Mouse (Mus musculus) forebrain, embryonic 11.5 days (tissue): ENCODE results near the gene Ccr8. TPM values are rescaled to one million over a fixed set of nuclear protein-coding genes. Genes with fewer than 3 reads are reported as not detected.
A peak's percentile ranks its signal among the peaks of the same experiment; 100 is the strongest.

Experiments used
- ATAC-seq: fragments of 200-750 bp; cut with Nextera tagmentation; replicated peaks from 2 replicates; pipeline ENCODE4 v1.8.0; 2017; ENCODE audit warnings: moderate TSS enrichment; ENCODE audit not compliant: low FRiP score
- DNase-seq: peaks from one replicate; pipeline ENCODE4 v3.0.0-alpha.2; 2017; ENCODE audit warnings: low spot score
- H3K27ac ChIP-seq: fragments of 300-500 bp; sonication (generic); 2 replicates; pipeline ENCODE4 v1.5.1; 2014; ENCODE audit warnings: low read depth, low read length
- H3K27me3 ChIP-seq: fragments of 300-500 bp; sonication (generic); 2 replicates; pipeline ENCODE4 v1.6.1; 2014; ENCODE audit warnings: mild to moderate bottlenecking, low read length, mixed read lengths; ENCODE audit not compliant: control insufficient read depth, insufficient read depth
- H3K36me3 ChIP-seq: fragments of 300-500 bp; sonication (generic); 2 replicates; pipeline ENCODE4 v1.6.1; 2014; ENCODE audit warnings: mild to moderate bottlenecking, low read length, moderate library complexity, mixed read lengths; ENCODE audit not compliant: control insufficient read depth, insufficient read depth
- H3K4me1 ChIP-seq: fragments of 300-500 bp; sonication (generic); replicated peaks from 2 replicates; pipeline ENCODE4 v1.6.1; 2014; ENCODE audit warnings: low read length, mixed read lengths; ENCODE audit not compliant: control insufficient read depth, insufficient read depth
- H3K4me2 ChIP-seq: fragments of 300-500 bp; sonication (generic); 2 replicates; pipeline ENCODE4 v1.6.1; 2014; ENCODE audit warnings: low read depth, mild to moderate bottlenecking, low read length, moderate library complexity, mixed read lengths; ENCODE audit not compliant: severe bottlenecking
- H3K4me3 ChIP-seq: fragments of 300-500 bp; sonication (generic); 2 replicates; pipeline ENCODE4 v1.5.1; 2014; ENCODE audit warnings: low read depth, low read length
- H3K9ac ChIP-seq: fragments of 300-500 bp; sonication (generic); 2 replicates; pipeline ENCODE4 v1.6.1; 2014; ENCODE audit warnings: low read length
- H3K9me3 ChIP-seq: fragments of 300-500 bp; sonication (generic); 2 replicates; pipeline ENCODE4 v1.6.1; 2016; ENCODE audit warnings: low read length, mixed read lengths; ENCODE audit not compliant: control insufficient read depth
- whole genome bisulfite sequencing: fragments of 180-500 bp; shearing (Covaris S2); extraction: QIAGEN DNeasy Blood & Tissue Kit; methylation state at CpG from one replicate; pipeline ENCODE4 v1.1.7; 2014; 5-methylcytosine and 5-hydroxymethylcytosine counted together
- polyA plus RNA-seq: library from polyadenylated mRNA; unstranded; fragments of >200 nt; fragmentation: Nextera tagmentation; extraction: Ambion mirVana; gene quantifications from 2 replicates; pipeline ENCODE4 v1.2.1, GENCODE M21; 2014

Ccr8 gene
- polyA plus RNA-seq, 1 experiment from 2014 or later = not detected

DNA sequence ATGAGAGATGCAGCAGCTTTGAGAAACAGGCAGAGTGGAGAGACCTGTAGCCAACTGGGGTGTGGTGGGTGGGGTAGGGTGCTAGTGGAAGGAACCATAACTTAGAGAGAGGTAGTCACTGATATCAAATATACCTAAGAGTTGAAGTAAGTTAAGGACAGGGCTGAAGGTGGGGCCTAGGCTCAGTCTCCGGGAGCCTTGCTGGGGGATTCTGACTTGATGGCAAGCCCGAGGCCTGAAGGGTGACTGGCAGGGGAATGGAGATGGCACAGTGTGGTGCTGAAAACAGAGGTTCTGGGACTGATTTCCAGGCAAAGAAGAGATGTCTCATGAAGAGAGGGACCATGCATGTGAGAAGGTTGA lies 22.9 kb downstream of the Ccr8 start:
- Histone ChIP-seq H3K4me1 (no peaks in the 10 kb centered on the region), H3K27ac (0 out of 2 replicates have a peak overlapping the region, but pooled peaks have one; percentile 12), H3K36me3 (no peaks in the 10 kb centered on the region; the same call in 1 of the 2 replicates), H3K27me3 (no peaks in the 10 kb centered on the region), H3K9ac (no peak overlapping the region), H3K4me2 (no peak overlapping the region), H3K9me3 (no peaks in the 10 kb centered on the region), H3K4me3 (no peak overlapping the region)
- ATAC-seq = no peak
- WGBS = 95% methylated on average over 2 of the region's 2 CpGs
- no peak for DNase-seq

DNA sequence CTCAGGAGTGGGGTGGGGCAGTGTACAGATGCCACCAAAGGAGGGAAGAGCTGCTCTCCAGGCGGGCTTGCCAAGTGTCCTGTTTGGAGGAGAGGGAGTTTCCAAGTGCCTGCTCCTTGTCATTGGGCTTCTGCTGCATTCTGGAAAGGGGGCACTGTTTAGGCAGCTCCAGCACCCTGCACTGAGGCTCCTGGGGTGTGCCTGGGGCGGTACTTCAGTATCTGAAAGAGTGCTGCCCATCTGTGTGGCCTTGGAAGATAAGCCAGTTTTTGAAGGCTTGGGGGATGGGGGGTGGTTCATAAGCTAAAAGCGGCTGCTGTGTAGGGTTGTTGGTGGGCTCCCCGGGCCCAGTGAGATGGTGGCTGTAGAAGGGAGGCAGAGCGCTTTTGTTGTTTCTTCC lies 23.7 kb downstream of the Ccr8 start:
- Histone ChIP-seq H3K9me3 (no peaks in the 10 kb centered on the region), H3K4me2 (no peak overlapping the region), H3K27ac (0 out of 2 replicates have a peak overlapping the region, but pooled peaks have one; percentile 4), H3K36me3 (no peaks in the 10 kb centered on the region; the same call in 1 of the 2 replicates), H3K4me1 (no peaks in the 10 kb centered on the region), H3K4me3 (no peak overlapping the region), H3K27me3 (no peaks in the 10 kb centered on the region), H3K9ac (no peak overlapping the region)
- WGBS = 80% methylated on average over 5 of the region's 5 CpGs
- ATAC-seq (no peak), DNase-seq (no peak)

DNA sequence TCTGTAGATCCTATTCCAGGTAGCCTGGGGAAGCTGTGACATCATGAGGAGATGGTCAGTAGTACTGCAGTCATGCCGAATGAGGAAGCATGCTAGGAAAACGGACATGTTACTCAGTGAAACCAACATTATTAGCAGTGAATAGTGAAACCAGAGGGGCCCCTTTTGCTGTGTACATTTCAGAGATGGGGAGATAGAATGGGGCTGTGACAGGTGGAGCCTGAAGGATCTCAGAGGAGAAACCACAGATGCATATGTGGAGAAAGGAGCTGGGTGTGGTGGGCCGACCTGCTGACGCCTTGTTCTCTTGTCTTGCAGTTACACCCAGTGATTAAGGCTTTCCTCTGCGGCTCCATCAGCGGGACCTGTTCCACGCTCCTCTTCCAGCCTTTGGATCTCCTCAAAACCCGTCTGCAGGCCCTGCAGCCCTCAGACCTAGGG lies 24.3 kb downstream of the Ccr8 start:
- Histone ChIP-seq H3K9me3 (no peaks in the 10 kb centered on the region), H3K36me3 (no peaks in the 10 kb centered on the region; the same call in 1 of the 2 replicates), H3K27ac (0 out of 2 replicates have a peak overlapping the region, but pooled peaks have one; percentile 25), H3K27me3 (no peaks in the 10 kb centered on the region), H3K9ac (no peak overlapping the region), H3K4me1 (no peaks in the 10 kb centered on the region), H3K4me2 (no peak overlapping the region), H3K4me3 (no peak overlapping the region)
- WGBS = 88% methylated on average over 8 of the region's 8 CpGs
- peak; percentile 16 for DNase-seq
- ATAC-seq = no peak

DNA sequence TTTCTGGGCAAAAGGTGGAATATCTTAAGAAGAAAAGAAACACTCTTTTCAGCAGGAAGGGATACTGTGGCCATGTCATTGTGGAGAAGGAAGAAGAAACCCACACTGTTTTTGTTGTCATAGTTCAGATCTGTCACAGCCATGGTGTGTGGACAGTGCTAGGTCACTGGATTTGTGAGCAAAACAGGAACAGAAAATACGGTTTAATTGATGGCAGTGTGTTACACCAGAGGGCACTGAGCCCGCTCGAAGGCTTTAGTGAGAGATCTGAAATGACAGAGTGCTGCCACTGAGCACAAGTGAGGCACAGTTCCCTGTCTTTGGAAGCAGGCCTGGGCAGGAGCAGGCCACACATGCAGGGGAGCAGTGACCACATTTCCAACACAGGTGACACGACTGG lies 26.3 kb downstream of the Ccr8 start:
- ATAC-seq (no peak), DNase-seq (no peak)
- H3K9ac ChIP-seq = no peak overlapping the region
- H3K9me3 ChIP-seq = no peaks in the 10 kb centered on the region
- H3K27ac ChIP-seq = no peak overlapping the region
- H3K27me3 ChIP-seq = no peaks in the 10 kb centered on the region
- H3K36me3 ChIP-seq = no peaks in the 10 kb centered on the region; the same call in 1 of the 2 replicates
- H3K4me1 ChIP-seq = no peaks in the 10 kb centered on the region
- no peak overlapping the region for H3K4me3 ChIP-seq
- 84% methylated on average over 4 of the region's 4 CpGs for WGBS
- H3K4me2 ChIP-seq = no peak overlapping the region

DNA sequence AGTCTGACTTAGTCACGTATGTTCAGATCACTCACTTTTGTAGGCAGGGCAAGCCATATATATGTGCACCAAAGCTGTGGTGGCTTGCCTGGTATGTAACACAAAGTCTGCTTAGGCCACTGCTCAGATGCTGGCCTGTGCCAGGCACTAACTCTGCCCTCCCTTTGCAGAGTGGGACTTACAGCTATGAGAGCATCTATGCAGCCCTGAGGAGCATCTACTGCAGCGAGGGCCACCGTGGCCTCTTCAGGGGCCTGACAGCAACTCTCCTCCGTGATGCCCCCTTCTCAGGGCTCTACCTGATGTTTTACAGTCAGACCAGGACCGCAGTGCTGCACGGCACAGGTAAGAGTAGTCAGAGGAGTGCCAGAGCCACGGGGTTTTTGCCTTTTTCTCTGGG lies 28.6 kb downstream of the Ccr8 start:
- Histone ChIP-seq H3K4me1 (no peaks in the 10 kb centered on the region), H3K9ac (no peak overlapping the region), H3K36me3 (no peaks in the 10 kb centered on the region; the same call in 1 of the 2 replicates), H3K4me2 (no peak overlapping the region), H3K9me3 (no peaks in the 10 kb centered on the region), H3K27me3 (no peaks in the 10 kb centered on the region), H3K4me3 (no peak overlapping the region), H3K27ac (no peak overlapping the region)
- WGBS = 95% methylated on average over 7 of the region's 7 CpGs
- no peak for ATAC-seq
- no peak for DNase-seq

DNA sequence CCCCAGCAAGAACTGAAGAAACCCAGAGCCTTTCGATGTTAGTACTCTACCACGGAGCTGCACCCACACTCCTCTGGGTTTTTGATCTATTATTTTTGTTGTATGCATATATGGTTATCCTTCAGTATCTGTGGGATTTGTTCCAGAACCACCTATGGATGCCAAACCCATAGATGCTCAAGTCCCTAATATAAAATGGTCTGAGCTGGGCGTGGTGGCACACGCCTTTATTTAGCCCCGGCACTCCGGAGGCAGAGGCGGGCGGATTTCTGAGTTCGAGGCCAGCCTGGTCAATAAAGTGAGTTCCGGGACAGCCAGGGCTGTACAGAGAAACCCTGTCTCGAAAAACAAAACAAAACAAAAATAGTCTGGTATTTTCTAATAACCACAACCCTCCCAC lies 35.0 kb downstream of the Ccr8 start:
- Histone ChIP-seq H3K27me3 (no peaks in the 10 kb centered on the region), H3K36me3 (peaks cover 11% of the 10 kb centered on the region; the same call in 1 of the 2 replicates), H3K4me1 (peaks cover 12% of the 10 kb centered on the region), H3K9me3 (no peaks in the 10 kb centered on the region), H3K4me2 (peak overlapping the region; percentile 53), H3K4me3 (peak overlapping the region; percentile 100), H3K9ac (peak overlapping the region; percentile 58; the same call in 1 of the 2 replicates), H3K27ac (peak overlapping the region; percentile 60; the same call in 1 of the 2 replicates)
- 65% methylated on average over 11 of the region's 11 CpGs for WGBS
- ATAC-seq (no peak; the same call in 1 of the 2 replicates), DNase-seq (peak; percentile 50)

DNA sequence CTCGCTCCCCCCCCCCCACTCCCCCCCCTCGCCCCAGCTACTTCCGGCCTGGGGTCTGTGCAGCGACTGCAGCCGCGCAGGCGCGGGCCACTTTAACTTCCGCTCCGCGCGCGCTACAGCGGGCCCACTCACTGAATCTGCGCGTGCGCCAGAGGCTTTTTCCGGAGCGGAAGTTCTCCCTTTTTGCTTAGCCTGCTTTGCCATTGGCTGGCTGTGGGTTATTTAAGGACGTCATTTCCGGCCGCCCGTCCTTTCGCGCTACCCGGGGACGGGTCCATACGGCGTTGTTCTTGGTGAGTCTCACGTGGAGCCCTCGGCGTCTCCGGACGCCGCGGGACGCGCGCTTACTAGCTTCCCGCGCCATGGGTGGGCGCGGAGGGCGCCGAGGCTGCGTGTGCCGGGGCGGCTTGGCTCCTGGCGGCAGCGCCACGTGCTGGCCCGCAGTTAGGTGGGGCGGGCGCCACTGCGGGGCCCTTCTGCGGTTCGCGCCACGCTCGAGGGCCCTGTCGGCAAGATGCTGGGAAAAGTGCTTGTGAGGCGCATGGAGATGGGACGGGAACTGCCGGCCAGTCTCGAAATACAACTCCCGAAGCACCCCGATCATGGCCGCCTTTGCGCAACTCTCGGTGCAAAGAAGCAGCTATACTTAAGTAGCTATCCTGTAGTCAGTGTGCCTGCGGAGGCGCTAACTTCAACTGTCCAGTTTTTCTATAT lies 35.8 kb downstream of the Ccr8 start, which contains the start of gene Rpsa:
Gene Rpsa, plus strand, starts transcription at position 152 of the 714 bp plus-strand sequence.
- peaks cover 12% of the 10 kb centered on the region for H3K4me1 ChIP-seq
- H3K9ac ChIP-seq = peak within 1 kb of the TSS; percentile 98
- WGBS = under 1% methylated on average over 62 of the region's 72 CpGs
- peak within 1 kb of the TSS; percentile 87 for H3K4me2 ChIP-seq
- peaks cover 15% of the 10 kb centered on the region; the same call in 1 of the 2 replicates for H3K36me3 ChIP-seq
- ATAC-seq (peak; percentile 97), DNase-seq (peak; percentile 98)
- no peaks in the 10 kb centered on the region for H3K27me3 ChIP-seq
- peak within 1 kb of the TSS; percentile 100 for H3K4me3 ChIP-seq
- H3K9me3 ChIP-seq = no peaks in the 10 kb centered on the region
- H3K27ac ChIP-seq = peak within 1 kb of the TSS; percentile 82

DNA sequence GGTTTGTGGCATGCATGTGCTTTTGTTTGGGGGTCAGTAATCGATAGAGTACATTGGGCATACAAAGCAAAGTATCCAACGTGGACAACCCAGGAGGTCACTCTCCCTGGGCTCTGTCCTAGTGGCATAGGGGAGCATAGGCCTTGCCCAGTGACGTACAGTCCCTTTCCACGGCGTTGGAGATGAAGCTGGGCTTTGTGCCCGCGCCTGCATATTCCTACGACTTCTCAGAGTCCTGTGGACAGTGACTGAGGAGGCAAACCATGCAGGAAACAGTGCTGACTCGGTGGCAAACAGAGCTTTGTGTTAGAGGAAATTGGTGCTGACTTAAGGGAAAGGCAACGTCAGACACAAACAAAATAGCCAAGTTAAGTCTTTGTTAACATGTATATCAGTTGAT lies 37.4 kb downstream of the Ccr8 start:
- no peak for DNase-seq
- no peaks in the 10 kb centered on the region for H3K27me3 ChIP-seq
- WGBS = 74% methylated on average over 10 of the region's 10 CpGs

More for the DNA sequence above, 37.4 kb downstream of the Ccr8 start:
- Histone ChIP-seq H3K9me3 (no peaks in the 10 kb centered on the region), H3K9ac (peak overlapping the region; percentile 98), H3K27ac (no peak overlapping the region), H3K36me3 (peaks cover 18% of the 10 kb centered on the region; the same call in 1 of the 2 replicates), H3K4me1 (peaks cover 12% of the 10 kb centered on the region), H3K4me3 (peak overlapping the region; percentile 100), H3K4me2 (peak overlapping the region; percentile 87)
- ATAC-seq = no peak
